Mouse (Mus musculus) adrenal gland, postnatal 36 days (tissue): Measurements from ENCODE around the gene Kctd21. TPM values are rescaled to one million over a fixed set of nuclear protein-coding genes. Genes with fewer than 3 reads are reported as not detected.

Experiments
- DNase-seq, 2 experiments: peaks; one replicate each; pipeline ENCODE4 v3.0.0; 2021; ENCODE audit warnings: mixed read lengths in 1 of 2
- total RNA-seq, 2 experiments: library from RNA; stranded (reverse); gene quantifications; 2 replicates each; pipeline ENCODE4 v1.2.3; 2021

Gene Kctd21
- total RNA-seq, 2 experiments from 2014 or later = 7.8 to 11.3 TPM

DNA sequence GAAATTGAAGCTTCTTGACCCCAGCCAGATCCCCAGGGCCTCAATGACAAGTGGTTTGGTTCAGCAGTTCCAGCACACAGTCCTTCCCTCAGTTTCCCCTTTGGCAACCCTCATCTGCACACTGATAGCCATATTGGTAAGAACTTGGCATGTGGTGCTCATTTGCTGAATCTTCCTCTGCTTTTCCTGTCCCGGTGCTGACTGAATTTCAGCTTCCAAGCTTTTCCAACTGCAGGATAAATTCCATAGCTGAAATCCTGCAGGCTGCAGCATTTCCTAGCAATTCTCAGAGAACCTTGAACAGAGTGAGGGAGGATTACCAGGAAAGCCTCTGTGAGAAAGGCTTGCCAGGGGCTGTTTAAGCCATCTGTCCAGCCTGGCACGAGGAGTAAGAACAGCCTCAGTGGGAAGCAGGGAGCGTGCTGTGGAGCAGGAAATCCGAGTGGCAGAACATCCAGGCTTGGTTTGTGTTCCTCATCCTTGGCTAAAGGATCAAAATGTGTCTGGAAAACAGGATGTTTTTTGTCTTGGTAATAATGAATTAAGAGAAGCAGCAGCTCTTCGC is 54.8 kb downstream of the Kctd21 start:
- DNase-seq = no peak

DNA sequence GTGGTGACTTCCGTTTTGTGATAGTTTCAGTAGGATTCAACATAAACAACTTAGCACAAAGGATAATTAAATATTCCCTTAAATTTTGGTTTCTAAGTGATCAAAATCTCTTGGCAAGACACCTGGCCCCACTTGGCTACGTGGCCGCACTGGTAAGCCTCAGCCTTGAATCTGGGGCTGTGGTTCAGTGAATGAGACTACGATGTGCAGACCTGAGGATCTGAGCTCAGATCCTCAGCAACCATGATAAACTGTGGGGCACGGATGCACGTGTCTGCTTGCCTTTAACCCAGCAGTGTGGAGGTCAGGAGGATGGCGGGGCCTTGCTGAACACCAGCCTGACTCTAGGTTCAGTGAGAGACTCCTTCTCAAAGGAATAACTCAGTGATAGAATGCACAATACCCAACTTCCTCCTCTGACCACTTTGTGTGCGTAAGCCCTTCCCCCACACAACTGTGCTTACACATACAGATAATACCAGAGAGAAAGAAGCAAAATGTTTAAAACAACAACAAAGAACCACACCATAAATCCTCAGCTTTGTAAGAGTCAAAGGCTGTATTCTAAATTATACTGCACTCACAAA is 55.5 kb downstream of the Kctd21 start:
- DNase-seq = no peak

DNA sequence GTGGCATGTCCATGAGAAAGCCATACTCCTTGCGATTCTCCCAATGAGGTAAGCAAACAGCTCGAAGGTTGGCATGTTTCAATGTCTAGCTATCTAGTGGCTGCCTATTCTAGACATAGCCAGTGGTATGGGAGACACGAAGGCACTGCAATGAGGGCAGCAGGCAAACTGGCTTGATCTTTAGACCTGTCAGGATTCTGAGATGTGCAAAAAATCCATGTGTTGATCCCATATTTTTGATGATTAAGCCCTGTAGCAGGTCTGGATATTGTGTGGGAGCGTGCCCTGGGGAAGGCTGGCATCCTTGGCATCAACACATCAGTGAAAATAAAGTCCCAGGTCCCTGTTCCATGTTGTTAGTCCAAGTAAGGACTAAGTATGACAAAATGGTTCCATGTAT is 56.4 kb downstream of the Kctd21 start:
- DNase-seq = no peak

DNA sequence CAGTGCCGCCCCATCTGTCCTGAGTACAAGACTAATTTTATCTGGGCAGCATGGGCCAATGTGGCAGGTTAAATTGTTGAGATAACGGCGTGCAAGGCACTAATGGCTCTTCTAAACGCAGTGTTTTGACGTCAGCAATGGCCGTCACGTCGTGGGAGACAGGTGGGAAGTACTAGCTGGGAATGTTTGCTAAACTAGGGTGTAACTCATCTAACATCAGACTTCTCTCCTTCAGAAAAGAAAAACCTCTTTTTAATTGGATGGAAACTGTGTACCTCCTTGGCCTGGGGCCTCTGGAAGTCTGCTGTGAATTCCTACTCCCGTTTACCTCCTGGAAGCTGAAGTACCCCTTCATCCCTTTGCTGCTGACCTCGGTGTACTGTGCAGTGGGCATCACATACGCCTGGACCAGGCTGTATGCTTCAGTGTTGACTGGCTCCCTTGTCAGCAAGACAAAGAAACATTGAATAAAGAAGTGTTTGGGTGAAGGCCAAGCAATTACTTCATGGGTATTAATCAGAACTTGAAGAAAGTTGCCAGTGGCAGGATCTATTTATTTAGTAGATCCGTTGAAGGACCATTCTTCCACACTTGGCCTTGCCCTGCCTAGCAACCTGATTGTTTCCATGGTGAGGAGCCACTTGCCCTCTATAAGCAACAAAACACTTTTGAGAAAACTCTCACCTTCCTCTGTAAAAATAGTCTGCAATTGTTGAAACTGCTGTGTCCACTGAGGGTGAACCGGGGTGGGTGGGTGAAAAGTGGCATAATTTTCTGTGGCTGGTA is 59.4 kb downstream of the Kctd21 start:
- DNase-seq = no peak

DNA sequence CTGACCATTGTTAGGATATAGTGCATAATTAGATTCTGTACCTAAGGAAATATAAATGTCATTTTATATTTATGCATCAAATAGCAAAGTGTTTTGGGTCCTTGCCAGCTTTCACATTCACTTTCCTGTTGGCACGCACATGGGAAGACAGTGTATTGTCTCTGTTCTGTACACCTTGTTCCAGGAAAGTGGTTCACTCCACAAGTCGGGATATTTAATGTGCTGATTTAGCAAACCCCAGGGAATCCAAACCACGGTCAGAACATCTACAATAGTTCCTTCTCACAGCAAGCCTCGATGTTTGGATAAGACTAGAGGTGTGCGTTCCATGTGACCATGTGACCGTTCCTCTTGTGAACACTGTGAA is 59.9 kb downstream of the Kctd21 start:
- no peak for DNase-seq

DNA sequence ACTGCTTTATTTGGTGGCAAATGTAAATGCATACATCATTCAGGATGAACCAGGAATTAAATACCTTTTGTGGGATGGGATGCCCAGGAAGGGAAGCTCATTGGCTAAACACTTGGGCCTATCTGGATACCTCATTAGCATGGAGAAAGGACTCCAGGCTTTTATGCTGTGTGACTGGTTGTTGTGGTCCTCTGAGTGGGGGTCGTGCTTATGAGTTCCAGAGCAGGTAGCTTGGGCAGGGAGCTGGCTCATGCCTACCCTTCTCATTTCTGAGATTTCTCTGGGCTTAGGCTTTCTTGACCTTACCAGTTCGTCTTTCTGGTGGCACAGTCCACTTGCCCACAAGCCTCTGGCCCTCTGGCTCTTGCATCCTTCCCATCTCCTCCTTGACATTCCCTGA is 62.2 kb downstream of the Kctd21 start:
- no peak for DNase-seq

DNA sequence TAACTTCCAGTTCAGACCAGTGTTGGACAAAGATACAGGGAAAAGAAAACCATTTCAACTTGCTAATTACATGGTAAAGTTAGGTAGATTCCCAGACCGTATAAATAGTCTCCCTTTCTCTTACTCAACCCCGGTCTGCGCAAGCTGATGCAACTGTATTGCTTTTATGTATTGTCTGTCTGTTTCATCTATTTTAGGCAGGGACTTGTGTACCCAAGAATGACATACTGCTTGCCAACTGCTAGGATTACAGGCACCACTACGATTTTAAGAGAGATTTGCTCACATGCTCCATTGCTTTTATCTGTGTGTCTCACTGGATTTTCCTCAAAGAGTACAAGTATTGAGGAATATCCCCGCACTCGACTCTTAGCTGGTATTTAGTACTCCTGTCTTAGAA is 66.8 kb downstream of the Kctd21 start:
- DNase-seq = no peak

Other genes starting within 250 kb of the Kctd21 start
- gene Usp35, start 307 bp upstream of the Kctd21 start, total RNA-seq = 1 to 10 TPM; 4.9 to 8.7 TPM
- gene Alg8, start 39.3 kb downstream of the Kctd21 start, total RNA-seq = 10 to 100 TPM; 14.0 to 21.1 TPM
- gene Ndufc2, start 67.7 kb downstream of the Kctd21 start, total RNA-seq = 100 to 1,000 TPM; 306 to 313 TPM
- 1,000 to 10,000 TPM in 1 of 2 experiments, 100 to 1,000 TPM in 1; 749 to 1,266 TPM for gene Thrsp, start 85.4 kb downstream of the Kctd21 start, total RNA-seq
- 1 to 10 TPM; 2.3 to 3.7 TPM for gene Kctd14, start 119.0 kb downstream of the Kctd21 start, total RNA-seq
- gene Ints4, start 148.6 kb downstream of the Kctd21 start, total RNA-seq = 10 to 100 TPM; 62.6 to 64.1 TPM
- gene Aamdc, start 247.2 kb downstream of the Kctd21 start, total RNA-seq = 10 to 100 TPM; 32.2 to 40.7 TPM
- 10 to 100 TPM; 25.8 to 30.5 TPM for gene Rsf1, start 247.6 kb downstream of the Kctd21 start, total RNA-seq